Mouse (Mus musculus) spleen, postnatal 10 days (tissue): ENCODE data around the gene R3hcc1l.
A peak's percentile ranks its signal among the peaks of the same experiment; 100 is the strongest.

ENCODE experiments used
- DNase-seq, 2 experiments: peaks; one replicate each; pipeline ENCODE4 v3.0.0; 2021 to 2022; ENCODE audit warnings: low spot score in 2 of 2

R3hcc1l gene

DNA sequence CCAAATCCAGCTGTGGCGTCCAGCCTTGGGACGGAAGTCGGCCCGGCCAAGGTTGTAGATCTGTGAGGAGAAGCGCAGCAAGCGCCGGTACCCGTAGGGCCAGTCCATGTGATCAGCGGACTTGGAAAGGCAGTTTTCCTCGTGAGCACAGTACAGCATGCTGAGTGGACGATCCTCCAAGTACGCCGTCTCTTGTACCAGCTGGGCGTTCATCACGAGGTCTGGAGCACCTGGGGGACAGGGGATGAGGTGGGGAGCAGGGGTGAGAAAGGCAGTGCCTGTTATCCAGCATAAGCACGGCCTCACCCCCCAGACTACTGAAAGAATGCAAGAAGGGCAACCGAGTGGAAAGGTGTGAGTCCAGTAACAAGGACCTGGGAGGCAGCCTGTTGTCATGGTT, 81.3 kb downstream of the R3hcc1l start:
- no peak for DNase-seq

DNA sequence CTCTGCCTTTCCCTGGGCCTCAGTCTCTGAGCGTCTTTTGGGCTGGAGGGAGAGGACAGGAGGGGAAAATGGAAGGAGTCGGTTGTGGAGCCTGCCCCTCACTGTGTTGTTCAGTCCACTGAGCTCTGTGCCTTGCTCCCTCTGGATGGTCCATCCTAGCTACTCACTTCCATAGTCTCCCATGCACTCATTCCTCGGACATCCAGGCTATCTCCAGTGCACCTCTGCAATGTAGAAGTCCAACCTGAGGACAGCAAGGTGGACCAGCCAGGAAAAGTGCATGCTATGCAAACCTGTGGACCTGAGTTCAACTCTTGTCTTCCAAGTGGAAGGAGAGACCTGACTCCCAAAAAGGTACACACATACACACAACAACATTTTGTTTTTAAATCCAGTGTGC, 82.0 kb downstream of the R3hcc1l start:
- DNase-seq = no peak

DNA sequence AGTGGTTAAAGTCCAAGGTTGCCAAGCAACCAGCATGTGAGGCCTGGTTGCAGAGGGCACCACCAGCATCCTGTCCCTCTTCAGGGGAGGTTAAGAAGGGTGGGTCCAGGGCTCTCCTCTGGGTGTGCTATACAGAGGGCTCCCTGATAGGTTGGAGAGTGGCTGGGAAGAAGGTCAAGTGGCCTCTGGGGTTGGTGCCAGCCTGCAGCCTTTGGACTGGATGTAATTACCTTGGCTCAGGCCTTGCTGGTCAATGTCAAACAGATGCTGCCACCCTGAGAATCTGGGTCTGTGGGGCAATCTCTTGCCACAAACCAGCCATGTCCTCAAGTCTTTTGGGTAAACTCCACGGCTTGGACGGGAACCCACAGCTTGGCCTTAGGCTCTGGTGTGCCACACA, 82.9 kb downstream of the R3hcc1l start:
- DNase-seq = no peak

DNA sequence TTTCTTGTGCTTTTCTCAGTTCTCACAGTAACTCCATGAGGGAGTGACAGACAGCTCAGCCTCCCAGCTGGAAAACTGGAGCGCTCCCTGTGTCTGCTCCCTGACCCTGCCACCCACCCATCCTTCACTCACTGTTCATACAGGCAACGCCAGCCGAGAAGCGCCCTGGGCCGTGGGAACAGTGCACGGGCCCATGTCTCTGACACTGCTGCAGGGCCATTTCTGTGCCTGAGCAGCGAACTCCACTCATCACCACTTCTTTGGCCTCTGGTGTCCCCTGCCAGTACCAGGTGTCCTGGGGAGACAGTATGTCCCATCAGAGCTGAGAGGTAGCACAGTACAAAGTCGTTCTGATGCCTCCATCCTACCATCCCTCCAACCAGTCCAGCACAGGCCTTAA, 83.5 kb downstream of the R3hcc1l start:
- no peak for DNase-seq

DNA sequence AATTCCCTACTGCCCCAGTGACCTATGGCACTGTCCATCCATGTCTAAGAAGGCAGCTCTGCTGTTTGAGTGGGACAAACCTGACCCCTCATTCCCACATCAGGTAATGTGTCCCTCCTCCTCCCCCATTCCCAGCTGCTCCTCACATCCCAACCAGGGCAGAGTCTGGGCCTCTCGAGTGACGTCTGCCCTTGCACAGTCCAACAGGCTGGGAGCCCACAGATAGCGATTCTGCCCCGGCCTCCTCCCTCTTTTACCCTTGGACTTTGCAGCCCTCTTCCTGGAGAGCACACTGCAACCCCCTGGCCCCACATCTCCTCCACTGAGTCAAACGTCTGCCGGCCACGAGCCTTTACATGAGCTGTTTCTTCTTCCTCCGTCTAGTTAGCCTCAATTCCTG, 84.0 kb downstream of the R3hcc1l start:
- DNase-seq = no peak

DNA sequence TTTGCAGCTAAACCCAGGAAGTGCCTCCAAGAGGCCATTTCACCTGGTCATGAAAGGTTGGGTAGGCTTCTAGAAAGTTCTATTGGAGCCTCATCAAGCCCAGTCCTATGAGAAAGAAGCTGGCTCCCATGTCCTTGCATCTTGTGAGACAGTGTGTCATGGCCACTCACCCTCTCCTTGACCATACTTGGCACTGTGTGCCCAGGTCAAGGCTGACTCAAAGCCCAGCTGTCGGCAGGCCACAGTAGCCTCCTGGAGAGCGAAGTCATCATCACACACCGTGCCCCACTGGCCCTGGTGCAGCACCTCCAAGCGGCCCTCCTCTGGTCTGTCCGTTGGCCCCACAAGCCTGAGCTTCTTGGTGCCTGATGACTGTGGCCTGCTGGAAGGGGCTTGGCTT, 89.5 kb downstream of the R3hcc1l start:
- no peak for DNase-seq

DNA sequence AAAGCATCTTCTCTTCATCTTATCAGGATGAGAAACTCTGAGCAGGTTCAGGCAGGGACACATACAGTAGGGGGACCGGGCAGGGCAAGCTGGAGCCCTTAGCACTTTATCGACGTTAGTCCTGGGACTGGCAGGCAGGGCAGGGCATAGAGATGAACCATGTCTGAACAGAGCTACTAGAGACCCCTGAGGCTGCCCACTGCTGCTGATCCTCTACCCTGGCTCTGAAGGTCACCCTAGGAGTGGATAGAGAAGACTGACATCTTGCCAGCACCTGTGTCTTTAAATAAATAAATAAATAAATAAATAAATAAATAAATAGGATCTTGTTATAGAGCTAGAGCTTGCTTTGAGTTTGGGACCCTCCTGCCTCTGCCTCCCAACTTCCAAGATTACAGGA, 91.2 kb downstream of the R3hcc1l start:
- DNase-seq = no peak

DNA sequence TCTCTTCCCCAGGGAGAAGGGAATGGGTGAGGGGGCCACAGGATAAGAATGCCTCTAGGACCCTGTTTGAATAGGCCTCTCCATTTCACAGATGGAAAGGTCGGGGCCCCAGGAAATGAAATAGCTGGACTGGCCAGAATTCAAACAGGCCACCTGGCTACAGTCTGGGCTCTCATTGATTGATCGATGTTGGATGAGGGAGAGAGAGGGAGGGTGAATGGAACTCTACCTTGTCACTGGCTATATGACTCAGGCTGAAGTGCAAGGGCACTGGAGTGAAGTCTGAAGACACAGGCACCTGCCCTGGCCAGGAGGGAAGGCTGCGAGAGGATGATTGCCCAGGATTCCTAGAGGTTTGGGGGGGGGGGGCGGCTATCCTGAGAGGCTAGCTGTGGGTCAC, 93.2 kb downstream of the R3hcc1l start:
- DNase-seq = no peak

DNA sequence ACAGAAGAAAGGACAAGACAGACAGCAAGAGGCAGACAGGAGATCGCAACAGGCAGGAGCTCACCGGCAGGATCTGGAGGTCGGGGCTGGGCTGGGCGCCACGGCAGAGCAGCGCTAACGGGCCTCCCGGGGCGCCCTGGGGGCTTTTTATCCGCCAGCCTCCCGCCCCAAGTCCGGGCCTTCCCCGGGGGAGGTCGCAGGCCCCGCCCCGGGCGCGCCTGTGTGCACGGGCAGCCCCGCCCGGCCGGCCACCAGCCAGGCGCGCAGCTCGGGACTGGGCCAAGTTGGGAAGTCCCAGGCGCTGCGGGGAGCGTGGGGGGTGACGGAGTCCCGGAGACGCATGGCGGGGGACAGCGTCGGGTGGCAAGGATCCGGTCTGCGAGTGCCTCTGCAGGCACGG, 94.1 kb downstream of the R3hcc1l start, which contains the start of gene Loxl4:
TSS of gene Loxl4 (minus strand) at position 160 of the 400 bp plus-strand sequence.
- peak in 1 of 2 experiments; percentile 26 for DNase-seq

DNA sequence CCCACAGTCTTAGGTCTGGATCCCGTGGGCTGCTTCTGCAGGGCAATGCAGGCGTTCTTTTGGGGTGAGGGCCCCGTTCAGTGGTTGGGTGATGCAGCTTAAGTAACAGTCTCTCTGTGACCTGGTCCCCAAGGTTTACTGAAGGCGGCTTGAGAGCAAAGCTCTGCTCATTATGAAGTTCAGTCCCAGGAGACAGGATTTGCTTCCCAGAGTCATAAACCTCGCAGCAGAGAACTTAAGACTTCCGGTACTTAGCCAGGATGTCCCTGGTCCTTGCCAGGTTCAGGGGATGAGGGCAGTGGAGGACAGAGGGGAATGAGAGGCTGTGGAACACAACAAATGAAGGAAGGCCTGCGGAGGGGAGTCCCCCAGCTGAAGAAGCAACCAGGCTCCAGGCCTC, 94.6 kb downstream of the R3hcc1l start:
- DNase-seq = no peak

DNA sequence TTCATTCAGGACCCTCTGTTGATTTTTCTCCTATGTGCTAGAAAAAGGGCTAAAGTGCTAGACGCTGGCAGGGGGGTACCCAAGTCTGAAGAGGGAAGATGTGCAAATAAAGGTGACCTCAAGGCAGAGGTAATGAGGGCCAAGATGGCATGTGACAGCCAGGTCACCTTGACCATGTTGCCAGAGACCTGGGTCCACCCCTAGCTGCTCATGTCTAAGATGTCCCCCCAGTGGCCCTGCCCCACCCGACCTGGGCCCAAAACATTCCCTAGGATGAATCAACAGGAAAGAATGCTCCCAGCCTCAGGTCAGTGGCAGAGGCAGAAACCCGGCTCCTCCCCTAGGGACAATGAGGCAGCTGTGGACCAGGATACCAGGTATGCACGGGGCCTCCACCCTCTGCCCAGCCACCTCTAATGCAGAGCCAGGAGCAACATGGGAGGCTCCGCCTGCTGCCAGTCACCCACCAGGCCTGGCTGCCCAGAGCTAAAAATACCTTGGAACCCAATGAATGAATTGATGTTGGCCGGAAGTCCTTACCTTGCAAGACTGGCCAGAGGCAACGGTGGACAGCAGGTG, 95.2 kb downstream of the R3hcc1l start:
- DNase-seq = no peak

DNA sequence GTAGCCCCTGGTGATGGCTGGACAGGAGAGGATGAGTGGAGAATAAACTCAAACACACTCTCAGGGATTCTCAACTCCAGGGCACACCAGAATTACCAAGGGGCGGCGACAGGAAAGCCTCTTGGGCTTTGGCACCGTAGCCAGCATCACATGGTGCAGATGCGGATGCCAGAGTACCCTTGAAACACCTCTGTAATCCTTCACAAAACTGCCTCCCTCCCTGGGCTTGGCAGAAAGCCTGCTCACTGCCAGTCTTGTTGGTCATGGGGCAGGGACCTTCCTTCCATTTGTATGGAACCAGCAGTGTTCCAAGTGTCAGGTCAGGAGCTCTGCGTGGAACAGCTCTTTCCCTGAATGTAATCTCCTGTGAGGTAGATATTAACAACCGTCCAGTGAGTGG, 109.5 kb downstream of the R3hcc1l start:
- DNase-seq = no peak

DNA sequence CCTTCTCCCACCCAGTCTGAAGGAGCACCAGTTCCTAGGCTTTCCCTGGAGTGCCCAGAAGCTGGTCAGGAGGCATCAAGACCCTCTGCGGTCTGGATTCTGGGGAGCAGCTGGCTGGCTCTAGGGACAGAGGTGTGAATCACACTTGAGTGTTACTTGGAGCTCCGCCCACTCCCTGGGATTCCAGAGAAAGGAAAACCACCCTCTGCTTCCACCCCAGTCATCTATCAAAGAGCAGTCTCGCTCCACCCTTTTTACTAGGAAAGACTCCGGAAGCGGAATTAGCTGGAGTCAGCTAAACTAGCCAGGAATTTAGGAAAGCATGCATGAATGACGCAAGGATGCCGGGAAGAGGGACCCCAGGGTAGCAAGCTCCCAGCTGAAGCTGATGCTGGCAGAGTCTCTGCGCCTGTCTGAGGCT, 113.0 kb downstream of the R3hcc1l start:
- no peak for DNase-seq

DNA sequence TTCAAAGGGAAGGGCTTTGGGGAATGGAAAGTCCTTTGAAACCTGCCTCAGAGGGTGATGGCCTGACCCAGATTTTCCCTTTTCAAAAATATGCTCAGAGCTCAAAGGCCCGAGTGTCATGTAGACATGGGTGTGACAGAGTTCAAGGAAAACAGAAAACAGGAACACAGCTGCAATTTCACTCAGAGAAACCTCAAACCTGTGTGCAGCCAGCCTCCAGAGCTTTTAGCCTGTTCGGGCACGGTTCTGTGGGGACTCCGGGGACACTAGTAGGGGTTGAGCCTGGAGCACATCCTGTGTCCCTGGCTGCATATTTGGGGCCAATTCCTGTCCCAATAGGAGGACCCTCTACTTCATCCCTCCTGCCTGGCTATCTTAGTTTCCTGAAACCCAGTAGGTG, 113.7 kb downstream of the R3hcc1l start:
- DNase-seq = no peak

DNA sequence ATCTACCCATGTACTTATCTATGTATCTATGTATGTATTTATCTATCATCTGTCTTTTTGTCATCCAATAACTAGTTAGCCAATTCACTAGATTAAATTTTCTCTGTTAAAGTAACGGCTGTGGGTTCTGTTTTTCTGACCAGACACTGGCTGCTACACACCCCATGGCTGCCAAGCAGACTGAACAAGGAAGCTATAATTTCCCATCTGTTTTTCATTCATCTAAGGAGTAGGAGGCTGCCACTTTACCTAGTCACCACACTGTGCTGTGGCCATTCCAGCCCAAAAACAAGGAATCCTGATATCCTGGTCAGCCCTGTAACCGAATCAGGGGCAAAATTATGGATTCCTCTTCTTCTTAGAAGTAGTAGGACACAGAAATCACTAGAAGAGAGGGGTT, 115.1 kb downstream of the R3hcc1l start:
- no peak for DNase-seq

DNA sequence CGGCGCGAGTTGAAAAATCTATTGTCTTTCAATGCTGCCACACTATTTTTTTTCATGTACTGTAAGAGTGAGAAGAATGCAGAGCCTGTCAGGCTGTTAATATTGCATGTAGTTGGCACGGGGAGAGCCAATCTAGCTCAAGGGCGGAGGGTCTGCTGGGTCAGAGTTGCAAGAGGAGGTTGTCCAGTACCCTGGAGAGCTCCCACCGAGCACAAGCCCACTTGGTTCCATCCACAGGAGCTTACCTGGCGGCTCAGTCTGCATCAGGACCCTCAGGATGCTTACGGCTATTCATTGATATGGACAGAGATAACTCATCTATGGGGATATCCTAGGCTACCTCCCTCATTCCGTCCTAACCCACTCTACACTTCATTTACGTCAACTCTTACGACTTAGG, 118.1 kb downstream of the R3hcc1l start:
- no peak for DNase-seq

DNA sequence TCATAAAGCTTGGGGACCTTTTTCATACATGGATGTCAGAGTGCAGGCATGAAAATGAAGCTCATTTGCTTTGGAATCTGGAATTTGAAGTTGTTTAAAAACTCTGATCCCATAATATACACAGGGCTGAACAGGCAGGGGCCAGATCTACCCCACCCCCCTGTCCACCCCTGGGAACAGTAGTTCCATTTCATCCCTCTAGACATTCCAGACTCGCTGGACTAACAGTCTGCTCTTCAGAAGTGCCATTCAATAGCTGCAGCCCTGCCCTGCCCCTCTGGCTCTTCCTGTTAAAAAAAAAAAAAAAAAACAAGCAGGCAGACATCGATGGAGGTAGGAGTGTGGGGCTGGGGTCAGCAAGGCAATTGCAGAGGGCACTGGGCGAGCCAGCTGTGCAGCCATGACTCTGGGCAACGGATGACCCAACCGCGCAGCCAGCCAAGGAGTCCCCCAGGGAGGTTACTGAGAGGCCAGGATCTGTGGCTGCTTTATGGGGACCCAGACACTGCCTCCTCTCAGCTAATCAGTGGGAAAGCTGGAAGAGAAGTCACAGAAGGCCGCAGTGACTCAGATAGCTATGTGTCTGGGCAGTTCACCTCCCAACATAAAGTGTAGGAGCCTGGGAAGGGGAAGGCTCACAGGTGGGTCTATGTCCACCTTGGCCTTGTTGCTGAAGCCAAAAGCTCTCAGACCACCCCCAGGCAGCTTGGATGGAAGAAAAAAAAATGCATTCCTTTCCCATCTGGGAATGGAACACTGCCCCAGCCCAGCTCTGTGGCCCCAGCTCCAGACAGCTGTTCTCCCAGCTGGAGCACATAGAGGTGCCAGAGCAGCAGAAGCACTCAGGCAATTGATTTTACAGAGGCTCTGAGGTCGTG, 120.3 kb downstream of the R3hcc1l start:
- no peak for DNase-seq

DNA sequence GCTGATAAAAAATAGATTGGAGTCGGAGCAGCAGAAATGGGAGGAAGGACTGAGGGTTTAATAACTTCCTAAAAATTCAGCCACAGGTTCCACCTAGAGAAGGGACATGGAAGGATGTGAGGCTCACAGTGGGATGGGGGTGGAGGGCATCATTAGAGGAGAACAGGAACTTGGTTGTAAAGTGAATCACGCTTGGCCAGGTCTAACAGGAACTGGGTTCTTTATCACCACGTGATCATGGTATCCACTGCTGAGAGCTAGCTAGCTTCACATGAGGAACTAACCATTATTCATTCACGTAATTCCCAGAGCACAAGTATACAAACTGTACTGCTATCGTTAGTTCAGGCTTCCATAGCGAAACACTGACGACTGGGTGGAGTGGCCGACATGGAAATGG, 121.0 kb downstream of the R3hcc1l start:
- DNase-seq = no peak

DNA sequence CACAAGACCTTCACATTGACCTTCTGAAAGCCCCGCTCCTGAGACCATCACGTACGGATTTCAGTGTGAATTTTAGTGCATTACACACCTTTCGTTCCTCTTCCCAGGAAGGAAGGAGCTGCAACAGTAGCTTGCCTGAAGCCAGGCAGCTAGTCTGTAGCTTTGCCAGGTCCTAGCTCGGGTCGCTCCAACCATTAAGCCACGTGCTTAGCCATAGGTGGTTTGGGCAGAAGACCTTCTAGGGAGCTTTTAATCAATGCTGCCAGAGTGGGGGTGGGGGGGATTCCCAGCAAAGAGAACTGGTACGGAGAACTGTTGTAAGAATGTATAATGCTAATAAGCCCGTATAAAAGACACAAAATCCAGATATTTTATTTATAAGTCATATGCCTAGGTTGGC, 121.7 kb downstream of the R3hcc1l start:
- DNase-seq = no peak
